Mouse (Mus musculus): ENCODE data around the gene Gm47283.

- TF ChIP-seq POLR2A (IDR thresholded peaks at IDR 0.05; ENCODE audit: insufficient read depth, low read length), result no peak
- no peak for TF ChIP-seq CTCF (IDR thresholded peaks at IDR 0.05; ENCODE audit: low read depth, low read length)
- no peak for TF ChIP-seq EP300 (IDR thresholded peaks at IDR 0.05; ENCODE audit: insufficient read depth, low read depth, low read length)
Observed at GRCm38 (mm10) chrY:90737606-90738430, 46.7 kb upstream of the Gm47283 start.

Measured in ES-Bruce4 (cell line).